Mouse (Mus musculus): Measurements from ENCODE around the gene B3gnt7. TPM values are rescaled to one million over a fixed set of nuclear protein-coding genes. Genes with fewer than 3 reads are reported as not detected.

Gene B3gnt7
- total RNA-seq, 2 experiments from 2014 or later, result 0.97 to 1.4 TPM

- intact Hi-C loops (cut with DNase I), result no loop called here
- H3K4me3 ChIP-seq, result peak overlapping the region; percentile 49
- peak; percentile 49 to 53 for DNase-seq (ENCODE audit: extremely low spot score in 1 of 2, low spot score in 2 of 2)
- 0 out of 2 replicates have a peak overlapping the region, but pooled peaks have one; percentile 36 for H3K27ac ChIP-seq
- no peak for TF ChIP-seq CTCF (IDR thresholded peaks at IDR 0.05)
Observed at GRCm38 (mm10) chr1:86303063-86303872, 636 bp downstream of the B3gnt7 start.

GRCm38 (mm10) chr1:86303873-86304250, 1.2 kb downstream of the B3gnt7 start:
- no peak overlapping the region for H3K27ac ChIP-seq
- no peak for DNase-seq (ENCODE audit: extremely low spot score in 1 of 2, low spot score in 2 of 2)

GRCm38 (mm10) chr1:86306686-86307085, 4.1 kb downstream of the B3gnt7 start:
- intact Hi-C loops (cut with DNase I), result no loop called here
- DNase-seq (ENCODE audit: extremely low spot score in 1 of 2, low spot score in 2 of 2), result no peak
- Histone ChIP-seq H3K4me3 (no peak overlapping the region), H3K27ac (no peak overlapping the region)
- no peak for TF ChIP-seq CTCF (IDR thresholded peaks at IDR 0.05)

More at GRCm38 (mm10) chr1:86303873-86304250, 1.2 kb downstream of the B3gnt7 start:
- TF ChIP-seq CTCF (IDR thresholded peaks at IDR 0.05), result no peak
- intact Hi-C loops (cut with DNase I), result no loop called here
- H3K4me3 ChIP-seq, result peak overlapping the region; percentile 49

GRCm38 (mm10) chr1:86307177-86307762, 4.6 kb downstream of the B3gnt7 start:
- no peak overlapping the region for H3K27ac ChIP-seq
- intact Hi-C loops (cut with DNase I), result no loop called here
- no peak overlapping the region for H3K4me3 ChIP-seq

GRCm38 (mm10) chr1:86307871-86308641, 5.4 kb downstream of the B3gnt7 start:
- Histone ChIP-seq H3K27ac (no peak overlapping the region), H3K4me3 (no peak overlapping the region)
- no peak for TF ChIP-seq CTCF (IDR thresholded peaks at IDR 0.05)
- intact Hi-C loops (cut with DNase I), result no loop called here
- DNase-seq (ENCODE audit: extremely low spot score in 1 of 2, low spot score in 2 of 2), result no peak

More at GRCm38 (mm10) chr1:86307177-86307762, 4.6 kb downstream of the B3gnt7 start:
- no peak for TF ChIP-seq CTCF (IDR thresholded peaks at IDR 0.05)
- no peak for DNase-seq (ENCODE audit: extremely low spot score in 1 of 2, low spot score in 2 of 2)

- no peak for DNase-seq (ENCODE audit: extremely low spot score in 1 of 2, low spot score in 2 of 2)
- no peak for TF ChIP-seq CTCF (IDR thresholded peaks at IDR 0.05)
- intact Hi-C loops (cut with DNase I), result no loop called here
- no peak overlapping the region for H3K4me3 ChIP-seq
- H3K27ac ChIP-seq, result no peak overlapping the region
Observed at GRCm38 (mm10) chr1:86309270-86309833, 6.7 kb downstream of the B3gnt7 start.

DNA sequence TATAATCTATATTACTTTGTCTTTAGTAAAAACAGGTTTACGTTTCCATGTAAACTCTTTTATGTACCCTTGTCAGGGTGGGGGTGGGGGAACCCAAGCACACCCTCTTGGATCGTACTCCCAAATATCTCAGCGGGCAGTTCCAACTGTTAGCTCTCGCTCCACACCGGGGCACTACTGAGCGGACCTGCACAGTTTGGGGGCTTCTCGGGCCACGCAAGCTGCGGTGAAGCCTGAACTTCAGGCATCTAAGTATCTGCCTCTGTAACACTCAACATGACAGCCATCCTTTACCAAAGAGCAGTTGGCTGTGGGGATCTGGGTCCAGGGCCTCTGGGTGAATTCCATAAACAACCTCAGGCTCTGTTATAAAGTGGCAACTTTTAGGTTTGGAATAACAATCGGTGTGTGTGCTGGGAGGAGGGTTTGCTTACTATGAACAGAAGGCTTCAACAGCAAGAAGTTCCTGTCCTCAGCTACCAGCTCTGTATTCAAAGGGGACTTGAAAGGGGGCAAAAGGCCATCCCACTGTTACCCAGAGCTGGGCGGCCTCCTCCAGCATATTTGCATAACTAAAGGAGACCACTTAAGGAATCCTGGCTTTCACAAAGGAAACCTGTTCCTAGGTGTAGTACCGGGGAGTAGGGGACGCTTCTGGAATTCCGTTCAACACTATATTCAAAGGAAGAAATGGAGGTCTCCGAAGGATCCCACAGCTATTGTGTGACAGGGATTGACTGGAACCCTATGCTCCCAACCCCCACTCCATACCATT, 8.1 kb downstream of the B3gnt7 start:
- no peak for DNase-seq (ENCODE audit: extremely low spot score in 1 of 2, low spot score in 2 of 2)
- Histone ChIP-seq H3K27ac (no peak overlapping the region), H3K4me3 (no peak overlapping the region)
- TF ChIP-seq CTCF (IDR thresholded peaks at IDR 0.05), result no peak; the same call in 1 of the 2 replicates
- intact Hi-C loops (cut with DNase I), result no loop called here

DNA sequence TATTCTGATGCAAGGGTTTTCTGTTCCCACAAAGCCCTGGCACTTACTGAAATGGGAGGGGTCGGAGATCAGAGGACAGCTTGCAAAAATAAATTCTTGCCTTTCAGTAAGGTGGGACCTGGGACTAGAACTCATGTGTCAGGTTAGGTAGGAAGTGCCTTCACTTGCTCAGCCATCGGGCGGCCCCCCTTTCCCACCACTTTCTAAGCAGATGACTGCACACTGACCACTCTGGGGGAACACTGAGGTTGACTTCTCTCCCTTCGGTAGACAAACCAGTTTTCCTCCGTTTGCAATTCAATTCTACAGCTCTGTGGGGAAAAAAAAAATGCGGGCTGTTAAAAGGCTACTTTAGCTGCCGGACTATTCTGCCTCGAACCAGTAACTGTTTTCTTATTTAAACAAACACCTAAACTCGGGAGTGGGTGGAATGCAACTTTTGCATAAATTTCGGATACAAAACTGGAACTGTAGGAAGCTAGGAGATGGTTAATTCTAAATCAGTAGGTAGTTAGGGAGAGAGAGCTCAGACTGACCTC, 8.9 kb downstream of the B3gnt7 start:
- Histone ChIP-seq H3K27ac (no peak overlapping the region), H3K4me3 (no peak overlapping the region)
- no peak for TF ChIP-seq CTCF (IDR thresholded peaks at IDR 0.05)
- no peak for DNase-seq (ENCODE audit: extremely low spot score in 1 of 2, low spot score in 2 of 2)
- intact Hi-C loops (cut with DNase I), result no loop called here

GRCm38 (mm10) chr1:86312269-86312668, 9.6 kb downstream of the B3gnt7 start:
- no peak overlapping the region for H3K27ac ChIP-seq
- intact Hi-C loops (cut with DNase I), result no loop called here
- no peak for DNase-seq (ENCODE audit: extremely low spot score in 1 of 2, low spot score in 2 of 2)
- no peak overlapping the region for H3K4me3 ChIP-seq
- TF ChIP-seq CTCF (IDR thresholded peaks at IDR 0.05), result no peak

GRCm38 (mm10) chr1:86313096-86313771, 10.6 kb downstream of the B3gnt7 start:
- TF ChIP-seq CTCF (IDR thresholded peaks at IDR 0.05), result no peak
- intact Hi-C loops (cut with DNase I), result no loop called here
- no peak overlapping the region for H3K27ac ChIP-seq
- no peak for DNase-seq (ENCODE audit: extremely low spot score in 1 of 2, low spot score in 2 of 2)
- no peak overlapping the region for H3K4me3 ChIP-seq
